Mouse (Mus musculus): ENCODE data around the gene Herpud1. TPM values are rescaled to one million over a fixed set of nuclear protein-coding genes. Genes with fewer than 3 reads are reported as not detected.

Herpud1 gene
- polyA plus RNA-seq (2014; fragmentation: Nextera tagmentation; extraction: Ambion mirVana): 99.7 and 105 TPM in 2 replicates

- WGBS: under 1% methylated on average over 65 of the region's 65 CpGs
- peak within 1 kb of the TSS; percentile 95 for H3K9ac ChIP-seq (ENCODE audit: low read length)
- H3K4me1 ChIP-seq (ENCODE audit: control insufficient read depth in 2 of 2, insufficient read depth in 2 of 2, low read length in 2 of 2): peaks cover 2 to 14% of the 10 kb centered on the region in 2 experiments; a peak in 2 of 4 replicates
- H3K4me3 ChIP-seq (ENCODE audit: control insufficient read depth in 1 of 2, insufficient read depth in 1 of 2, low read depth in 1 of 2, low read length in 2 of 2): peak within 1 kb of the TSS; percentile 78 to 90
- peak within 1 kb of the TSS; percentile 91 for H3K27ac ChIP-seq (replicated peaks in 1 of 2; ENCODE audit: control insufficient read depth in 1 of 2, insufficient read depth in 1 of 2, low read depth in 2 of 2, low read length in 2 of 2)
- H3K27me3 ChIP-seq (ENCODE audit: control insufficient read depth, insufficient read depth, low read length): no peaks in the 10 kb centered on the region
- peaks cover 24% of the 10 kb centered on the region for H3K36me3 ChIP-seq (ENCODE audit: control insufficient read depth, insufficient read depth, low read length)
- no peaks in the 10 kb centered on the region for H3K9me3 ChIP-seq (ENCODE audit: control insufficient read depth, low read length)
- peak; percentile 97 for ATAC-seq (ENCODE audit: insufficient number of reproducible peaks, insufficient read depth, low FRiP score, low read depth)
- H3K4me2 ChIP-seq (ENCODE audit: low read length): peak within 1 kb of the TSS; percentile 84
These were observed at the start of gene Herpud1 for GRCm38 (mm10) chr8:94386214-94387026. Gene Herpud1, plus strand, starts transcription at chr8:94386438.

DNA sequence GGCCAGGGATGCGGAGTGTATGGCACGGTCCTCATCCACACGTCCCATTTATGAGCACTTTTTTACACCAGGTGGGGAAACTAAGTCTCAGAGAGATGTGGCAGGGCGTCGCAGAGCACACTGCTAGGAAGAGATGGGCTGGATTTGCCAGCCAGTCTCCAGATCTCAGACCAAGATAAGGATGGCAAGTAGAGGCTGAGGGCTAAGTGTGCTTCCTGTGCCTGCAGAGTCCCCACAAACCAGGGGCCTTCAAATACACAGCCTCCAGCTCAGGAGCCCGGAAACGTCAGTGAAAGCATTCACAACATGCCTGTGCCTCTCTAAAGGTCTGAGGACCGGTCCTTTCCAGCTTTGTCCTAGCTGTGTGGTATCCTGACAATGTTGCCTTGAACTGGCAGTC, 48.7 kb upstream of the Herpud1 start:
- ATAC-seq (ENCODE audit: insufficient number of reproducible peaks, insufficient read depth, low FRiP score, low read depth): no peak
- Histone ChIP-seq H3K27me3 (ENCODE audit: control insufficient read depth, insufficient read depth, low read length) (no peaks in the 10 kb centered on the region), H3K9ac (ENCODE audit: low read length) (no peak overlapping the region), H3K4me1 (ENCODE audit: control insufficient read depth in 2 of 2, insufficient read depth in 2 of 2, low read length in 2 of 2) (no peaks in the 10 kb centered on the region), H3K9me3 (ENCODE audit: control insufficient read depth, low read length) (no peaks in the 10 kb centered on the region), H3K27ac (replicated peaks in 1 of 2; ENCODE audit: control insufficient read depth in 1 of 2, insufficient read depth in 1 of 2, low read depth in 2 of 2, low read length in 2 of 2) (no peak overlapping the region), H3K4me3 (ENCODE audit: control insufficient read depth in 1 of 2, insufficient read depth in 1 of 2, low read depth in 1 of 2, low read length in 2 of 2) (no peak overlapping the region), H3K4me2 (ENCODE audit: low read length) (no peak overlapping the region), H3K36me3 (ENCODE audit: control insufficient read depth, insufficient read depth, low read length) (no peaks in the 10 kb centered on the region)
- 74% methylated on average over 8 of the region's 8 CpGs for WGBS

- H3K27ac ChIP-seq (replicated peaks in 1 of 2; ENCODE audit: control insufficient read depth in 1 of 2, insufficient read depth in 1 of 2, low read depth in 2 of 2, low read length in 2 of 2): no peak overlapping the region
- no peak for ATAC-seq (ENCODE audit: insufficient number of reproducible peaks, insufficient read depth, low FRiP score, low read depth)
- H3K4me2 ChIP-seq (ENCODE audit: low read length): no peak overlapping the region
- no peaks in the 10 kb centered on the region for H3K9me3 ChIP-seq (ENCODE audit: control insufficient read depth, low read length)
- WGBS: 68% methylated on average over 7 of the region's 7 CpGs
- H3K4me3 ChIP-seq (ENCODE audit: control insufficient read depth in 1 of 2, insufficient read depth in 1 of 2, low read depth in 1 of 2, low read length in 2 of 2): no peak overlapping the region
- no peak overlapping the region for H3K9ac ChIP-seq (ENCODE audit: low read length)
- H3K36me3 ChIP-seq (ENCODE audit: control insufficient read depth, insufficient read depth, low read length): no peaks in the 10 kb centered on the region
- H3K27me3 ChIP-seq (ENCODE audit: control insufficient read depth, insufficient read depth, low read length): no peaks in the 10 kb centered on the region
- H3K4me1 ChIP-seq (ENCODE audit: control insufficient read depth in 2 of 2, insufficient read depth in 2 of 2, low read length in 2 of 2): no peaks in the 10 kb centered on the region
These were observed 45.4 kb upstream of the Herpud1 start for GRCm38 (mm10) chr8:94340796-94341195.

DNA sequence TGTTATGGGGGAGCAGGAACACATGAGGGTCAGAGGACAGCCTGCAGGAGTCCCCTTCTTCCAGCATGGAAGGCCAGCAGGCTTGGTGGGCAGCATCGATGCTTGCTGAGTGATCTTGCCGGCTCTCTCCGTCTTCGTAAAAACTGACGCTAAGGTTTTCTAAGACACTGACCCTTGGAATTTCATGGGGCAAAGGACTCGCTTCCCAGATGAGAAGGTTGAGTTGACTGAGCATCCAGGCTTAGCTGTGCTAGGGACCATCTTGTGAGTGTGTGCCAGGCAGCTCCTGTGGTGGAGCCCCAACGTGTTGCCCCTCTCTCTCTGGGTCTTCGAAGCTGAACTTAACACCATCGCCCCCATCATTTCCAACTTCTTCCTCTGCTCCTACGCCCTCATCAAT, 43.5 kb upstream of the Herpud1 start:
- WGBS: 81% methylated on average over 10 of the region's 10 CpGs
- no peaks in the 10 kb centered on the region for H3K27me3 ChIP-seq (ENCODE audit: control insufficient read depth, insufficient read depth, low read length)

GRCm38 (mm10) chr8:94343290-94343689, 42.9 kb upstream of the Herpud1 start:
- no peak overlapping the region for H3K9ac ChIP-seq (ENCODE audit: low read length)
- WGBS: 9% methylated on average over 6 of the region's 6 CpGs
- H3K4me3 ChIP-seq (ENCODE audit: control insufficient read depth in 1 of 2, insufficient read depth in 1 of 2, low read depth in 1 of 2, low read length in 2 of 2): no peak overlapping the region
- no peaks in the 10 kb centered on the region for H3K9me3 ChIP-seq (ENCODE audit: control insufficient read depth, low read length)
- no peaks in the 10 kb centered on the region for H3K27me3 ChIP-seq (ENCODE audit: control insufficient read depth, insufficient read depth, low read length)
- H3K27ac ChIP-seq (replicated peaks in 1 of 2; ENCODE audit: control insufficient read depth in 1 of 2, insufficient read depth in 1 of 2, low read depth in 2 of 2, low read length in 2 of 2): no peak overlapping the region
- no peaks in the 10 kb centered on the region for H3K36me3 ChIP-seq (ENCODE audit: control insufficient read depth, insufficient read depth, low read length)
- H3K4me2 ChIP-seq (ENCODE audit: low read length): no peak overlapping the region
- ATAC-seq (ENCODE audit: insufficient number of reproducible peaks, insufficient read depth, low FRiP score, low read depth): no peak
- H3K4me1 ChIP-seq (ENCODE audit: control insufficient read depth in 2 of 2, insufficient read depth in 2 of 2, low read length in 2 of 2): no peaks in the 10 kb centered on the region

More for the DNA sequence above, 43.5 kb upstream of the Herpud1 start:
- ATAC-seq (ENCODE audit: insufficient number of reproducible peaks, insufficient read depth, low FRiP score, low read depth): no peak
- Histone ChIP-seq H3K4me1 (ENCODE audit: control insufficient read depth in 2 of 2, insufficient read depth in 2 of 2, low read length in 2 of 2) (no peaks in the 10 kb centered on the region), H3K4me3 (ENCODE audit: control insufficient read depth in 1 of 2, insufficient read depth in 1 of 2, low read depth in 1 of 2, low read length in 2 of 2) (no peak overlapping the region), H3K4me2 (ENCODE audit: low read length) (no peak overlapping the region), H3K36me3 (ENCODE audit: control insufficient read depth, insufficient read depth, low read length) (no peaks in the 10 kb centered on the region), H3K9me3 (ENCODE audit: control insufficient read depth, low read length) (no peaks in the 10 kb centered on the region), H3K9ac (ENCODE audit: low read length) (no peak overlapping the region), H3K27ac (replicated peaks in 1 of 2; ENCODE audit: control insufficient read depth in 1 of 2, insufficient read depth in 1 of 2, low read depth in 2 of 2, low read length in 2 of 2) (no peak overlapping the region)

DNA sequence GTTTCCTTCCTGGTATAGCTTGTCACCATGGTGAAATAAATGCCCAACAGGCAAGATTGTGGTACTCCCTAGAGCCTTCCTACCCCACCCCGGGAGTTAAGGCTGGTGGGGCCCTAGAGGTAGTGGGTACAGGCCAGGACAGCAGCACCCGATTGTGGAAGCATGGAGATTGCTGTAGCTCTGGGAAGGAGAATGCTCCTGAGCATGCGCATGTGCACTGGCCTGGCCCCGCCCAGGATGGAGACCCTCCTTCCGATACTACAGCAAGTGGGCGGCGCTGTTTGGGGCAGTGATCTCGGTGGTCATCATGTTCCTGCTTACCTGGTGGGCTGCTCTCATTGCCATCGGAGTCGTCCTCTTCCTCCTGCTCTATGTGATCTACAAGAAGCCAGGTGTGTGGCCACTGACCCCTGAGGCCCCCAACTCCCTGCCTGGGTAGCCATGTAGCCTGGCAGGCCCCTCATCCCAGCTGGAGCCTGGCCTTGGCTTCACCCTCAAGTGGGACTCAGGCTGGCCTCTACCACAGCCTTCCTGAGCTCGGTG, 42.4 kb upstream of the Herpud1 start:
- WGBS: 85% methylated on average over 11 of the region's 11 CpGs
- Histone ChIP-seq H3K9me3 (ENCODE audit: control insufficient read depth, low read length) (no peaks in the 10 kb centered on the region), H3K4me3 (ENCODE audit: control insufficient read depth in 1 of 2, insufficient read depth in 1 of 2, low read depth in 1 of 2, low read length in 2 of 2) (no peak overlapping the region), H3K27ac (replicated peaks in 1 of 2; ENCODE audit: control insufficient read depth in 1 of 2, insufficient read depth in 1 of 2, low read depth in 2 of 2, low read length in 2 of 2) (no peak overlapping the region), H3K4me1 (ENCODE audit: control insufficient read depth in 2 of 2, insufficient read depth in 2 of 2, low read length in 2 of 2) (0 out of 4 replicates have a peak, but pooled peaks cover 0 to 3% of the 10 kb centered on the region in 2 experiments), H3K36me3 (ENCODE audit: control insufficient read depth, insufficient read depth, low read length) (no peaks in the 10 kb centered on the region), H3K4me2 (ENCODE audit: low read length) (no peak overlapping the region), H3K27me3 (ENCODE audit: control insufficient read depth, insufficient read depth, low read length) (no peaks in the 10 kb centered on the region), H3K9ac (ENCODE audit: low read length) (no peak overlapping the region)
- no peak for ATAC-seq (ENCODE audit: insufficient number of reproducible peaks, insufficient read depth, low FRiP score, low read depth)

GRCm38 (mm10) chr8:94345657-94346056, 40.6 kb upstream of the Herpud1 start:
- ATAC-seq (ENCODE audit: insufficient number of reproducible peaks, insufficient read depth, low FRiP score, low read depth): no peak
- WGBS: 78% methylated on average over 4 of the region's 4 CpGs
- no peak overlapping the region for H3K27ac ChIP-seq (replicated peaks in 1 of 2; ENCODE audit: control insufficient read depth in 1 of 2, insufficient read depth in 1 of 2, low read depth in 2 of 2, low read length in 2 of 2)

More at GRCm38 (mm10) chr8:94345657-94346056, 40.6 kb upstream of the Herpud1 start:
- Histone ChIP-seq H3K9me3 (ENCODE audit: control insufficient read depth, low read length) (no peaks in the 10 kb centered on the region), H3K4me3 (ENCODE audit: control insufficient read depth in 1 of 2, insufficient read depth in 1 of 2, low read depth in 1 of 2, low read length in 2 of 2) (no peak overlapping the region), H3K36me3 (ENCODE audit: control insufficient read depth, insufficient read depth, low read length) (no peaks in the 10 kb centered on the region), H3K4me1 (ENCODE audit: control insufficient read depth in 2 of 2, insufficient read depth in 2 of 2, low read length in 2 of 2) (0 out of 4 replicates have a peak, but pooled peaks cover 0 to 3% of the 10 kb centered on the region in 2 experiments), H3K9ac (ENCODE audit: low read length) (no peak overlapping the region), H3K4me2 (ENCODE audit: low read length) (no peak overlapping the region), H3K27me3 (ENCODE audit: control insufficient read depth, insufficient read depth, low read length) (no peaks in the 10 kb centered on the region)
